Mouse (Mus musculus): ENCODE measurements at regions not wholly inside any gene's neighbourhood (a gene's known extent, or its start where the extent isn't known, plus 50 kb on each side); places are given as distances from the start of the nearest gene placed in this dataset.
A peak's percentile ranks its signal among the peaks of the same experiment; 100 is the strongest.

DNA sequence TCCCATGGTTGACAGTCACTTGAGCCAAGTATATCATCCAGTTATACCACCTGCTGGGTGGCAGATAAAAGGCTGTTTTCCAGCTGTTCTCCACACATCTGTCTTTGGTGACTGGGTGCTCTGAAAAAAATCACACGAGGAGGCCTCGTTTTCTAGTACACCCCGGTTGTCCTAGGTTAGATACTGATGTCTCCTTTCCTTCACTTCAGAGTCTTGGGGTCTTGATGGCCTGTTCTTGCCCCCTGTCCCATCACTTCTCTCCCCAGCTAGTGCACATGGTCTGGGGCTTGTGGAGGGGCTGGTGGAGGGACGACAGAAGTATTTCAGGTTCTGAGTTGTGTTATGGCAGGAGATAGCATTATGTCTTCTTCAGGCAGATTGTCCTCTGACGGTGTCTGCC lies 120.4 kb upstream of the Klf4 start:
- Histone ChIP-seq H3K36me3 (ENCODE audit: control insufficient read depth, insufficient read depth) (no peaks in the 10 kb centered on the region), H3K27me3 (ENCODE audit: control insufficient read depth, insufficient read depth, insufficient read length) (no peaks in the 10 kb centered on the region), H3K4me3 (peak overlapping the region; percentile 38), H3K4me2 (ENCODE audit: low read depth) (peak overlapping the region; percentile 83), H3K79me2 (ENCODE audit: control insufficient read depth, insufficient read depth) (no peaks in the 10 kb centered on the region), H3ac (ENCODE audit: control insufficient read depth, insufficient read length) (no peak overlapping the region)
- TF ChIP-seq POLR2AphosphoS2 (IDR thresholded peaks at IDR 0.05; ENCODE audit: insufficient read length, low read depth) (no peak), SRF (IDR thresholded peaks at IDR 0.05; ENCODE audit: control insufficient read depth, insufficient read length, low read depth) (no peak), TCF3 (IDR thresholded peaks at IDR 0.05; ENCODE audit: insufficient read length, low read depth) (no peak), MAX (IDR thresholded peaks at IDR 0.05; ENCODE audit: low read depth) (no peak), USF1 (IDR thresholded peaks at IDR 0.05; ENCODE audit: low read depth) (no peak), MYOD1 (IDR thresholded peaks at IDR 0.05; ENCODE audit: control insufficient read depth in 1 of 3, insufficient read length in 2 of 3, low read depth in 2 of 3) (no peak), E2F4 (IDR thresholded peaks at IDR 0.05; ENCODE audit: insufficient read depth) (no peak), TCF12 (IDR thresholded peaks at IDR 0.05; ENCODE audit: insufficient read depth, poor library complexity, severe bottlenecking) (no peak), MYOG (IDR thresholded peaks at IDR 0.05; ENCODE audit: control insufficient read depth in 1 of 3, insufficient read depth in 1 of 3, insufficient read length in 2 of 3, low read depth in 2 of 3) (no peak), REST (IDR thresholded peaks at IDR 0.05; ENCODE audit: insufficient read depth, insufficient read length) (no peak), CEBPB (IDR thresholded peaks at IDR 0.05; ENCODE audit: insufficient read depth, poor library complexity, severe bottlenecking) (no peak), POLR2A (IDR thresholded peaks at IDR 0.05; ENCODE audit: insufficient read length, low read depth) (no peak)

DNA sequence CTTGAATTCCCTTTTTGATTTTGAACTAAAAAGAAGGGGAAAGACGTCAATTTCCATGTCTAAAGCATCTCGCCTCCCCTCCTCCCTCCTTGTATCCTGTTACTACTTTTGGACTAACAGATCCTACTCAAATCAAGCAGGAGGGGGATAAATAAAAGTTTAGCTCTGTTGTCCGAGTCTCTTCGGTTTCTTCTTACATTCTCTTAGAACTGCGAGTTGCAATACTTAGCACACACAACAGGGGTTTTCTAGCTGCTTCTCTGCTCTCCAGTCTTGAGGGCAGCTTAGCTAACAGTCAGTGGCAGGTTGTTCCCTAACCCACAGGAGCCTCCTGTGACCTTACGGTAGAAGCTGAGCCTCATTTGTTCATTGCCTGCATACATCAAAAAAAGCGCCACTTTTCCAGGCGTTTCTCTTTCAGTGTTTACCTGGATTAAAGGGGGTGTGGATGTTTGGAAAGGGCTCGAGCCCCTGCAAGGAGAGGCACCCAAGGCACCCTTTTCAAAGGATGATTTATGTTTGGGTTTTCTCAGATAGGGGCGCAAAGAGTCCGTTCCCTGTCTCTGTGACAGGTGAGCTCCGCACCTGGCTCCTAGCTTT lies 119.6 kb upstream of the Klf4 start:
- no peaks in the 10 kb centered on the region for H3K27me3 ChIP-seq (ENCODE audit: control insufficient read depth, insufficient read depth, insufficient read length)

DNA sequence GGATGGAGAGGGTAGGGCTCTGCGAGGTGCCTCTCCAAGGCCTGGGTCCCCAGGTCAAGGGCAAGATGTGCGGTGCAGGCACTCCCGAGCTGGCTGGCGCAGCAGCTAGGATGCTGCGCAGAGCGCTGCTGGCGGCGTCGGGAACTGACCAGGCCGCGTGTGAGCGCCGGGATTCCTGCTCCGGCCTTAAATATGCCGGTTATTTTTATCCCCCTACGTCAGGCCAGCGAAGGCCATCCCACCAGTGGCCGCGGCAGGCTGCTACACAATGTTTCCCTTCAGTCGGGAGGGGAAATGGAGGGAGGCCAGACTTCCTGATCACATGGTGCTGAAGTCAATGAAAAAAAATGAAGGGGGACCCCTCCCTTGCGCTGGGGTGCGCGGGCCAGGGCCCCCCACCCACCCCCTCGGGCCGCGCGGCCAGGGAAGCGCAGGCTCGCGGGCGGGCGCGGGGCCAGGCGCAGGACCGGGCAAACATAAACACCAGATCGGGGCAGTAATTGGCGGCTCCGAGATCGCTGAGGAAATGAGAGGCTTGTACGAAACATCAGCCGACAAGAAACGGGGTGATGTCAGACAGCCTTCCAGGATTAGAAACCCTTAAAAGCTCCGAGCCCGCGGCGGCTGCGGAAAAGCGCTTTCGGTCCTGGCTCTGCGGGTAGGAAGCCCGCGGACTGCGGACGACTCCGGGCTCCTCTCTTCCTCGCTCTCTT lies 118.9 kb upstream of the Klf4 start:
- peak overlapping the region; percentile 83 for H3K4me2 ChIP-seq (ENCODE audit: low read depth)
- no peaks in the 10 kb centered on the region for H3K79me2 ChIP-seq (ENCODE audit: control insufficient read depth, insufficient read depth)
- no peaks in the 10 kb centered on the region for H3K27me3 ChIP-seq (ENCODE audit: control insufficient read depth, insufficient read depth, insufficient read length)
- peak overlapping the region; percentile 38 for H3K4me3 ChIP-seq
- H3ac ChIP-seq (ENCODE audit: control insufficient read depth, insufficient read length), result peak overlapping the region; percentile 7
- TF ChIP-seq MYOG (IDR thresholded peaks at IDR 0.05; ENCODE audit: control insufficient read depth in 1 of 3, insufficient read depth in 1 of 3, insufficient read length in 2 of 3, low read depth in 2 of 3) (peak in 1 of 3 experiments; percentile 49), USF1 (IDR thresholded peaks at IDR 0.05; ENCODE audit: low read depth) (peak; percentile 88), MYOD1 (IDR thresholded peaks at IDR 0.05; ENCODE audit: control insufficient read depth in 1 of 3, insufficient read length in 2 of 3, low read depth in 2 of 3) (peak in 1 of 3 experiments; percentile 43), POLR2A (IDR thresholded peaks at IDR 0.05; ENCODE audit: insufficient read length, low read depth) (peak; percentile 97), TCF3 (IDR thresholded peaks at IDR 0.05; ENCODE audit: insufficient read length, low read depth) (no peak), POLR2AphosphoS2 (IDR thresholded peaks at IDR 0.05; ENCODE audit: insufficient read length, low read depth) (peak; percentile 99)
- no peaks in the 10 kb centered on the region for H3K36me3 ChIP-seq (ENCODE audit: control insufficient read depth, insufficient read depth)

More for the DNA sequence above, 119.6 kb upstream of the Klf4 start:
- Histone ChIP-seq H3ac (ENCODE audit: control insufficient read depth, insufficient read length) (no peak overlapping the region), H3K4me3 (peak overlapping the region; percentile 38), H3K36me3 (ENCODE audit: control insufficient read depth, insufficient read depth) (no peaks in the 10 kb centered on the region), H3K4me2 (ENCODE audit: low read depth) (peak overlapping the region; percentile 83), H3K79me2 (ENCODE audit: control insufficient read depth, insufficient read depth) (no peaks in the 10 kb centered on the region)
- peak; percentile 29 for TF ChIP-seq POLR2A (IDR thresholded peaks at IDR 0.05; ENCODE audit: insufficient read length, low read depth)
- TF ChIP-seq REST (IDR thresholded peaks at IDR 0.05; ENCODE audit: insufficient read depth, insufficient read length), result no peak

GRCm38 (mm10) chr4:55650186-55650585 lies 117.9 kb upstream of the Klf4 start:
- no peaks in the 10 kb centered on the region for H3K79me2 ChIP-seq (ENCODE audit: control insufficient read depth, insufficient read depth)
- H3K36me3 ChIP-seq (ENCODE audit: control insufficient read depth, insufficient read depth), result no peaks in the 10 kb centered on the region
- no peaks in the 10 kb centered on the region for H3K27me3 ChIP-seq (ENCODE audit: control insufficient read depth, insufficient read depth, insufficient read length)
- no peak overlapping the region for H3K4me2 ChIP-seq (ENCODE audit: low read depth)
- H3K4me3 ChIP-seq, result no peak overlapping the region
- no peak overlapping the region for H3ac ChIP-seq (ENCODE audit: control insufficient read depth, insufficient read length)
- TF ChIP-seq MAX (IDR thresholded peaks at IDR 0.05; ENCODE audit: low read depth) (no peak), POLR2AphosphoS2 (IDR thresholded peaks at IDR 0.05; ENCODE audit: insufficient read length, low read depth) (no peak), MYOD1 (IDR thresholded peaks at IDR 0.05; ENCODE audit: control insufficient read depth in 1 of 3, insufficient read length in 2 of 3, low read depth in 2 of 3) (no peak), CEBPB (IDR thresholded peaks at IDR 0.05; ENCODE audit: insufficient read depth, poor library complexity, severe bottlenecking) (peak; percentile 57; the same call in 1 of the 2 replicates), MYOG (IDR thresholded peaks at IDR 0.05; ENCODE audit: control insufficient read depth in 1 of 3, insufficient read depth in 1 of 3, insufficient read length in 2 of 3, low read depth in 2 of 3) (no peak), POLR2A (IDR thresholded peaks at IDR 0.05; ENCODE audit: insufficient read length, low read depth) (no peak)

DNA sequence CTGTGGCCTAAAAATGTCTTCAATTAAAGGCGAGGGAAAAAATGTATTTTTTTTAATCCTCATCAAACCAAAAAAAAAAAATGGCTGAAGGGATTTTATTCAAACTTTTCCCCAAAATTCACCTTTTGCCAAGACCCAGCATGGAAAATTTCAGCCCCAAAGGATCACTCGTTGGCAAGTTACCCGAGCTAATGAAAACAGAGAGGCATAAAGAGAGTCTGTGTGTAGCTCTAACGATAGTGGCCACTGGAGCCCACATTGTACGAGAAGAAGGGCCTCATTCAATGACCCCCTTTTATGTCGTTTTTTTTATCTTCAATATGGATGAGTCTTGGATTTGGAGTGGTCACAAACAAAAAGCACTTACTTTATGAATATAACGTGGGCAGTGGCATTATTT lies 116.1 kb upstream of the Klf4 start:
- H3K4me3 ChIP-seq, result no peak overlapping the region
- no peaks in the 10 kb centered on the region for H3K36me3 ChIP-seq (ENCODE audit: control insufficient read depth, insufficient read depth)
- no peak for TF ChIP-seq POLR2AphosphoS2 (IDR thresholded peaks at IDR 0.05; ENCODE audit: insufficient read length, low read depth)
- no peak for TF ChIP-seq REST (IDR thresholded peaks at IDR 0.05; ENCODE audit: insufficient read depth, insufficient read length)
- TF ChIP-seq TCF3 (IDR thresholded peaks at IDR 0.05; ENCODE audit: insufficient read length, low read depth), result no peak
- no peak for TF ChIP-seq SRF (IDR thresholded peaks at IDR 0.05; ENCODE audit: control insufficient read depth, insufficient read length, low read depth)
- no peak for TF ChIP-seq POLR2A (IDR thresholded peaks at IDR 0.05; ENCODE audit: insufficient read length, low read depth)
- TF ChIP-seq MYOG (IDR thresholded peaks at IDR 0.05; ENCODE audit: control insufficient read depth in 1 of 3, insufficient read depth in 1 of 3, insufficient read length in 2 of 3, low read depth in 2 of 3), result no peak
- no peak for TF ChIP-seq TCF12 (IDR thresholded peaks at IDR 0.05; ENCODE audit: insufficient read depth, poor library complexity, severe bottlenecking)
- no peak for TF ChIP-seq MYOD1 (IDR thresholded peaks at IDR 0.05; ENCODE audit: control insufficient read depth in 1 of 3, insufficient read length in 2 of 3, low read depth in 2 of 3)
- no peak for TF ChIP-seq USF1 (IDR thresholded peaks at IDR 0.05; ENCODE audit: low read depth)
- no peak for TF ChIP-seq MAX (IDR thresholded peaks at IDR 0.05; ENCODE audit: low read depth)
- TF ChIP-seq E2F4 (IDR thresholded peaks at IDR 0.05; ENCODE audit: insufficient read depth), result no peak
- TF ChIP-seq CEBPB (IDR thresholded peaks at IDR 0.05; ENCODE audit: insufficient read depth, poor library complexity, severe bottlenecking), result no peak
- no peaks in the 10 kb centered on the region for H3K79me2 ChIP-seq (ENCODE audit: control insufficient read depth, insufficient read depth)
- no peak overlapping the region for H3K4me2 ChIP-seq (ENCODE audit: low read depth)
- H3K27me3 ChIP-seq (ENCODE audit: control insufficient read depth, insufficient read depth, insufficient read length), result no peaks in the 10 kb centered on the region
- H3ac ChIP-seq (ENCODE audit: control insufficient read depth, insufficient read length), result no peak overlapping the region

All from myocyte (in vitro differentiated cells).